Mouse (Mus musculus) inflammation-experienced regulatory T-cells, adult 6 months (primary cell): ENCODE measurements at regions not wholly inside any gene's neighbourhood (a gene's known extent, or its start where the extent isn't known, plus 50 kb on each side); places are given as distances from the start of the nearest gene placed in this dataset.

Source experiments
- ATAC-seq: one replicate; pipeline ENCODE4 v1.8.0; 2017

- ATAC-seq, result no peak
Measured at GRCm38 (mm10) chr8:103438995-103439717, 653.7 kb upstream of the Cdh11 start.

GRCm38 (mm10) chr8:103441163-103441562 is 655.7 kb upstream of the Cdh11 start:
- ATAC-seq, result no peak

- ATAC-seq, result no peak
Measured at GRCm38 (mm10) chr8:103442420-103443125, 657.1 kb upstream of the Cdh11 start.

DNA sequence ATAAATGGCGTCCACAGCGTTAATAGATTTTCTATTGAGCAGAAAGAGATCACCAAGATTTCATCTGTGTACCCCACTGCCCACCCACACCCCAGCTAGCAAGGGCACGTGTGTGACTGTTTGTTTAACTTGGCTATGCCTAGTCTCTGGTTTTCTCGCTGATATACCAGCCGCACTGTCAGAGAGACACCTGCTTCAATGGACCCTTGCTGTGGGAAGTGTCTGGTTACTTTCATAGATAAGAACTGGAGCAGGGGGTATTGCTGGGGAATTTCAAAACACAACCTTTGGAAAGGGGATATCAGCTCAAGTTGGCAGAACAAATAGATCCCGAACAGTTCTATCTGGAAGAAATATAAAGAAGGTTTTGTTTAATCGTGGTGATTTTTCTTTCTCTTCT is 656.8 kb upstream of the Cdh5 start:
- no peak for ATAC-seq

DNA sequence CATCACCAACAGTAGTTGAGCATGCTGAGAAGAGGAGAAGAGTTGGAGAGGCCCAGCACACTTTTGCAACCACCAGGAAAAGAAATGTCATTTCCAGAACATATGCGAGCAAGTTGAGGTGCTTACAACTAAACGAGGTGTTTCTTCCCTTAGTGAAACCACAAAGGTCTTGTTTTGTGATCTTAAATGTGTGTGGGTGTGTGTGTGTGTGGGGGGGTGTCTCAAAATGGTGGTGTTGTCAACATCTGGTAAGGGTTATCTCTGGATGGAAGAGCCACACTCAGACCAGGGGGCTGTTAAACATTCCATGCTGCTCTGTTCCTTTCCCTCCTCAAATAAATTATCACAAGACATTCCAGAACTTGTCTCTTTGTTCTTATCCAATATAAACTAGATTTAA is 656.0 kb upstream of the Cdh5 start:
- no peak for ATAC-seq

DNA sequence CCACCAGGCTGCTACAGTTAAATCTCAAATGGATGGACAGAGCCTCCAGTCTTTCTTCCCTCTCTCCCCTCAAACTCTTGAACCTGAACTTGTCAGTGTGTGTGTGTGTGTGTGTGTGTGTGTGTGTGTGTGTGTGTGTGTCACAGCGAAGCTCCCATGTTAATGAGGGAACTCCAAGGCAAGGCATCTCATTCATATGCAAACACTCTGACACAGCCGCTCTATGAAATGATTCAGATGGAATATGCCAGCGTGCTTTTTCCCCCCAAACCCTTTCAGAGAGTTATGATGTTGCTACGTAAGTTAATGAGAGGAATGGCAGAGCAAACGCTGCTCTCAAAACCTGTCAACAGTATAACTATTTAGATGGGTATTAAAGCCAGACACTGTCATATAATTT is 653.5 kb upstream of the Cdh5 start:
- ATAC-seq, result no peak

GRCm38 (mm10) chr8:103451381-103452018 is 649.9 kb upstream of the Cdh5 start:
- no peak for ATAC-seq

GRCm38 (mm10) chr8:103457176-103457575 is 644.2 kb upstream of the Cdh5 start:
- no peak for ATAC-seq

DNA sequence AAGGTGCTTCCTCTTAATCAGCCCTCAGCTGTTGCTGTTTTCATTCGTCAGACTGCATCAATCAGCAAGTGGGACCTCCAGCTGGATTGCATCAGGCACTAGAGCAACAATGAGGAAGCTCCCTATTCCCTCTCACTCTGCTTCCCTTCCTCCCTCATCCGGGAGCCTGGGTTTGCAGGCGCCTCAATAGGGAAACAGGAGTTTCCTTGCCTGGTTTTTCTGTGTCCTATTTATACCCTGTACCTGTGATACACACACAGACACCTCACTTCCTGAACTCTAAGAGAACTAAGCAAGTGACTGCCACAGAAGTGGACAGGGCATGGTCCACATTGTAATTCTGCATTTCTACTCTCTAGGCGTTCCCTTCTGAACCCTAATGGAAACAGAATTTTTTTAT is 637.9 kb upstream of the Cdh5 start:
- no peak for ATAC-seq

DNA sequence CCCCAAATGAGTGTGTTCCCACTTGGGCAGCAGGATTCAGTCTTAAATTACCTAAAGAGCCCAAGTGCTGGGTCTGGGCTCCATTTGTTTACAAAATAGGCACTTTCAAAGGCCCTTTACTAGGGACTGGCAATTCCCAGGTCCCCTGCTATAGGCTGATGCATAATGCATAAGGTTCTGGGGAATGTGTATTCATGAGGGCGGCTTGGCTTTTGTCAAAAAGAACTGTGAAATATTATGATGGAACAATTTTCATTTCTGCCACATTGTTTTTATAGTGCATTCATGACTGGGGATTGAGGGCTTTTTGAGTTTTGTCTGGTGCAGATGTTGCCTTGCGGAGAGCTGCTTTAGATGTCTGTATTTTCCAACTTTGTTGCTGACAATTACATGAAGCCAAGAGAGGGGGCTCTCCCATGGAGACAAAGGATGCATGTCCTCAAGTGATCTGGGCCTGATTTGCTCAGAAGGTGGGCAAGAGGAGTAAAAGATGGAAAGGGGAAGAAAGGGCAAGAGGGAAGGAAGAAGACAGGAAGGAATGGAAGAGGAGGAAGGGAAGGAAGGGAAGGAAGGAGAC is 636.6 kb upstream of the Cdh5 start:
- no peak for ATAC-seq

GRCm38 (mm10) chr8:103467536-103468160 is 633.8 kb upstream of the Cdh5 start:
- no peak for ATAC-seq

DNA sequence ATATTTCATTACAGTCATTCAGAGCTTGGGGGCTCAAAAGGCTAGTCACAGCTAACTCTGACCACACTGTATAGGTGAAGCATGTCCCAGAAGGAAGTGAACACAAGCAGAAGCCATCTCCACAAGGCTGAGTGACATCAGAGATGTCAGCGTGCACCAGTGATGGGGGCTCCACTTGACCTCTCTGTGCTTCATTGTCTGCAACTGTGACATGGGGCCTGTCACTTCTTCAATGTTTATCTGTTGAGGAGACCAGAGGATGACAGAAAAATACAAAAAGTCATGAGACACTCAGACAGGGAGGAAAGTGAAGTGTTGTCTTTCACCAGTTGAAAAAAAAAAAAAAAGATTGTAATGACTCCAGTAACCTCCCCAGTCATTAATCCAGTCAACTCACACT is 632.4 kb upstream of the Cdh5 start:
- no peak for ATAC-seq

GRCm38 (mm10) chr8:103470316-103470715 is 631.1 kb upstream of the Cdh5 start:
- no peak for ATAC-seq

- no peak for ATAC-seq
Measured at GRCm38 (mm10) chr8:103475816-103476797, 625.3 kb upstream of the Cdh5 start.

DNA sequence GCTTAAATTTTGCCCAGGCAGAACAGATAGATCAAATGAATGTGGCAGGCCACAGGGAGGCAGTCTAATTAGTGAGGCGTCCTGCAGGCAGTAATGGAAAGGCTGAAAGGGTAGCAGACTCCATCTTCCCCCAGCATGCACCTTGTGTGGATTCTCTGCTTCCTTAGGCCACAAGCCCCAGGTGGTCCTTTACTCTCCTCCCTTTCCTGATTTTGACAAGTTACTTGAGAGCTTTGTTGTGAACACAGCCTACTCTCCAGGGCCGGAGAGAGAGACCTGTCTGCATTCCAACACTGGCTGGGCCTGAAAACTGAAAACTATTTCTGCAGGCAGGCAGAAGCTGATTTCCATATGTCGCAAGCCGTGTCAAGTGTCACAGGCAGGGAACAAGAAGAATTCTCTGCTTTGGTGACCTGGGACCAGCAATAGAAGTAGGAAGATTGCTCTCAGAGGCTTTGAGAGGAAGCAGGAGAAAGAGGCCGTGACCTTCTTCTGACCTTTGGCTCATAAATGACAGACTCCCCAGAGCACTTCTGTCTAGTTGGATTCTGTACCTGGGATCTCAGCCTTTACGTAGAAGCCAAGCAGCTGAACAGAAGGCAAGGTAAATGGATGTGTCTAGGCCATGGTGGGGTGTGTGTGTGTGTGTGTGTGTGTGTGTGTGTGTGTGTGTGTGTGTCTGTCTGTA is 619.2 kb upstream of the Cdh5 start:
- ATAC-seq, result no peak

DNA sequence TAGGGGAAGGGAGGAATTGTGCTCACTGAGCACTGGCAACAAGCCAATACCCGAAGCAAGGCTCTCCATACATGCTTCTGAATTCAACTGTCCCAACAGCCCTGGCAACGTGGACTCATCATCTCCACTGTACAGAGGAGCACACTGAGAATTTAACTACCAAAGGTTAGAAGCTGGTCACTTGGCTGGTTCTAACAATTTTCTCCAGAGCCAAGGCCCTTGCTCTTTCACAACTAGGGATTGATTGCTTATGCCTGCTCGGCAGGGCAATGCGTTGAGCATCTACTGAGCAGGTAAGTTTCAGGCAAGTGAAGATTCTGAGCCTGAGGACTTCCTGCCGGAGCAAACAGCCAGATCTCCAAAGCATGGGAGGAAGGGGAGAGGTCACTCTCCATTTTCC is 616.0 kb upstream of the Cdh5 start:
- ATAC-seq, result no peak

DNA sequence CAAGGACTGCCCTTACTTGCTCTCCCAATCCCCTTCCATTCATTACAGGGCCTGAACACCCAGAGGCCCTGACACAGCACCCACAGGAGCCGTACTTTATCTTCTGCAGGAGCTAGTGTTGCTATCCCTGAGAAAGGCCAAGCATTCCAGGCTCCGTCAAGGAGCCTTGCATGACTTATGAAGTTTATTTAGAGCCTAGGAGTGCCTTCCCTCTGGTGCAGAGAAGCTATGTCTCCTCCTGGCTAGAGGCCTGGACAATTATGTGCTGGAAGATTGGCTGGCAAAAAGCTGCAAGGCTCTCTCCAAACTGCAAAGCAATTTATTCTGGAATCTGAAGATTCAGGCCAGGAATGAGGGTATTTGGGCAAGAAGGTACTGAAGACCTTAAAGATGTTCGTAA is 612.0 kb upstream of the Cdh5 start:
- ATAC-seq, result no peak

DNA sequence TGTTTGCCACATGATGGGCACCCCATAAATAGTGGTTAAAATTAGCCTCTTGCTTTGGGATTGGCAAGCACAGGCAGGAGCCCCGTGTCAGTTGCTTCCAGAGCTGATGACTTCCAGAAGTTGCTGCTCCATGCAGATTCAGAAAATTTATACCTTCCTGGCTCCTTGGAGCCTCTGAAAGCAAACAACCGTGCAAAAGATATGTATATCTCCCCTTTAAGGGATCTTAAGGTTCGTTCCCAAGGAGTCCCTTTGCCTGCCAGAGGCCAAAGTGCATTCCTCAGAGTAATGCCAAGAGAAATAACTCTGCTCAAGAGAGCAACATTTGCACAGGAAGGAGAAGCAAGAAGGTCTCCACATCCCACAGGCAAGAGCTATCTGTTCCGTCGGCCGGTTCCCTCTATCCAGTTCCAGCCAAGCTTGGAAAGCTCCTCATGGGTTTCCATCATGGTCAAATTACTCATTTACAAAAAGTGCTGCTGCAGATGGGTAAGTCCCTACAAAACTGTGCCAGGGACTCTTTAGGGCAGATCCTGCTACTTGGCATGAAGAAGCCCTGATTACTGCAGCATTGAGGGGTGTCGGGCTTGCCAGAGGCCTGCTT is 608.4 kb upstream of the Cdh5 start:
- no peak for ATAC-seq

DNA sequence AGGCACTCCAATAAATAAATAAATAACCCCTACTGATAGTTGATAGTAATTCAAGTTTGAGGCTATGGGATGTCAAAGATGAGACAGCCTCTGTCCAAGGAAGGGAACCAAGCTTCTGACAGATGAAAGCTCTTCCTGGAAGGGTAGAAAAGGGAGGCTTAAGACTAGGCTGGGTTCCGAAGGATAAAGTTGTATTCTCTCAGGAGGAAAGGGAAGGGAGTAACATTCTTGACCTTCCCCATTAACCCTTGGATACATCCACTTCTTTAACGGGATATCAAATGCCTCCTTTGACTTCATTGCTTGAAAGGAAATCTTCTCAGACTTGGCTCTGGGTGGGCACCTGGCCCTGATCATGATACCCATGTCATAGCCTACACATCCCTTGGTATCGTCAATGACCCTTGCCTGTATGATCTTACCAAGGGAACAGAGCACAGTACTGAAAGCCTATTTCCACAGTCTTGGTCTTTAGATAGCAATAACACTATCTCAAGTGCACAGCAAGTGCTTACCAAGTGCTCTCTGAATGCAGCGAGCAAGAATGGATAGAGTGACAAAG is 607.4 kb upstream of the Cdh5 start:
- ATAC-seq, result no peak

- no peak for ATAC-seq
Measured at GRCm38 (mm10) chr8:103494670-103495069, 606.8 kb upstream of the Cdh5 start.

DNA sequence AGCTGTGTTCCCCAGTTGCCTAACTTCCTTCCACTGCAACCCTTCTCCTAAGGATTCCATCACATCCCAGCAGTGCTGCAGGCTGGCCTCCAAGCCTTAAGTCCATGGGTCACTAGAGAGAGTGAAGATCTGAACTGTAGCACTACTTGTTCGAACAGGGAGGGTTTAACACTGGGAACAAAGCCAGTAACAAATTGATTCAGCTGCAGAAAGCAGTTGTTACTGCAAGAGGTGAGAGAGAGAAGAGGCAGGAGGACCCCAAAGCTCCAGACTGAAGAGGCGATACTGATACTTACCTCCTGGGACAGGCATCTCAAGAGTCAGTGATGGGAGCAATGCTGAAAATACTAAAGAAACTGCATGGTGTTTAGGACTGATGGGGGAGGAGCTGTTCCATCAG is 600.1 kb upstream of the Cdh5 start:
- ATAC-seq, result no peak
